Mouse (Mus musculus): ENCODE results near the gene Rps6ka2. TPM values are rescaled to one million over a fixed set of nuclear protein-coding genes. Genes with fewer than 3 reads are reported as not detected.
"Not testable (repeated sequence)": the region's sequence is repeated elsewhere in the genome, so short reads cannot be mapped to it uniquely, and the experiment has no call there.

Gene Rps6ka2
- polyA plus RNA-seq, 1 experiment, result 1.3 TPM

GRCm38 (mm10) chr17:7292012-7292684 is 122.2 kb downstream of the Rps6ka2 start:
- no peaks in the 10 kb centered on the region for H3K4me1 ChIP-seq (ENCODE audit: control insufficient read depth, insufficient read depth, insufficient read length, low read length)
- H3K4me3 ChIP-seq (ENCODE audit: insufficient read depth, low read depth, low read length), result no peak overlapping the region
- H3K27ac ChIP-seq (replicated peaks; ENCODE audit: low read depth, low read length), result no peak overlapping the region

- not testable (repeated sequence) for H3K4me3 ChIP-seq (ENCODE audit: insufficient read depth, low read depth, low read length); H3K4me1 ChIP-seq (ENCODE audit: control insufficient read depth, insufficient read depth, insufficient read length, low read length); H3K27ac ChIP-seq (replicated peaks; ENCODE audit: low read depth, low read length)
Measured at GRCm38 (mm10) chr17:7306278-7307196, 136.6 kb downstream of the Rps6ka2 start.

- not testable (repeated sequence) for H3K27ac ChIP-seq (replicated peaks; ENCODE audit: low read depth, low read length); H3K4me3 ChIP-seq (ENCODE audit: insufficient read depth, low read depth, low read length); H3K4me1 ChIP-seq (ENCODE audit: control insufficient read depth, insufficient read depth, insufficient read length, low read length)
Measured at GRCm38 (mm10) chr17:7315693-7316382, 145.9 kb downstream of the Rps6ka2 start.

DNA sequence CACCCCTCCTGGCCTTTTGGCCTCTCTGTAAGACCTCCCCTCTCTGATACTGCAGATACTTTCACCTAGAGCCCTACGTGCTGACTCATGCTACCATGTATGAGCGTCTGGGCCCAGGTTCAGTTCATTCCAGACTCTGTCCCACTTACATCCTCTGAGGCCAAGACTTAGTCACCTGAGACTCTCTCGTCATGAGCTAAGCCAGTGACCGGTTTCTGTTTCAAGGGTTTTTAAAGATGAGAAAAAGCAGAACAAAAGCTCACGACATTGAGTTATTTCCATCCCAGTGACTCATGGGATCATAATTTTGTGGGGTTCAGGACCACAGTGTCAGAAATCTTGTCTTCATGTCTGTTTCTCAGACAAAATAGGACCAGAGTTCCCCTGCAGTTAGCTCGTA is 149.9 kb downstream of the Rps6ka2 start:
- not testable (repeated sequence) for H3K27ac ChIP-seq (replicated peaks; ENCODE audit: low read depth, low read length); H3K4me1 ChIP-seq (ENCODE audit: control insufficient read depth, insufficient read depth, insufficient read length, low read length)

DNA sequence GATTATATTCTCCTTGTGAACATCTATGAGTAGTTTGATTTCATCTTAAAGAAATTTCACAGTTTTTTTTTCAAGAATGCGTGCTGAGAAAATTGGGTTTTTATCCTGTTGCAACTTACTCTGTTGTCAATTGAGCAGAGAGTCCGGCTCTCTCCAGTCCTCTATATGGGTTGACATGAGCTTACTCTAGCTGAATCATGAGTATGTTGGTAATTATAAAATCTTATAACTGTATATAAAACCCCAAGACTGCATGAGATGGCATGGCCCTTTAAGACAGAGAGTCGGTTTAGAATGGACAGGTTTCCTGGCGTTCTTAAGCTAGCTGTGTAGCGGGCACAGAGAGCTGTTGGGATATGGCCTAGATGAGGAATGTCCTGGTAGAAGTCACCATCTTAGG is 154.4 kb downstream of the Rps6ka2 start, which contains the start of gene Tcp10a:
TSS of gene Tcp10a (plus strand) at position 301 of the 400 bp plus-strand sequence.
- not testable (repeated sequence) for H3K4me3 ChIP-seq (ENCODE audit: insufficient read depth, low read depth, low read length); H3K27ac ChIP-seq (replicated peaks; ENCODE audit: low read depth, low read length); H3K4me1 ChIP-seq (ENCODE audit: control insufficient read depth, insufficient read depth, insufficient read length, low read length)

More for the DNA sequence above, 149.9 kb downstream of the Rps6ka2 start:
- not testable (repeated sequence) for H3K4me3 ChIP-seq (ENCODE audit: insufficient read depth, low read depth, low read length)

GRCm38 (mm10) chr17:7326415-7326814 is 156.5 kb downstream of the Rps6ka2 start:
- H3K4me3 ChIP-seq (ENCODE audit: insufficient read depth, low read depth, low read length); H3K4me1 ChIP-seq (ENCODE audit: control insufficient read depth, insufficient read depth, insufficient read length, low read length); H3K27ac ChIP-seq (replicated peaks; ENCODE audit: low read depth, low read length): not testable (repeated sequence)

- not testable (repeated sequence) for H3K4me3 ChIP-seq (ENCODE audit: insufficient read depth, low read depth, low read length); H3K4me1 ChIP-seq (ENCODE audit: control insufficient read depth, insufficient read depth, insufficient read length, low read length); H3K27ac ChIP-seq (replicated peaks; ENCODE audit: low read depth, low read length)
Measured at GRCm38 (mm10) chr17:7332745-7333144, 162.8 kb downstream of the Rps6ka2 start.

DNA sequence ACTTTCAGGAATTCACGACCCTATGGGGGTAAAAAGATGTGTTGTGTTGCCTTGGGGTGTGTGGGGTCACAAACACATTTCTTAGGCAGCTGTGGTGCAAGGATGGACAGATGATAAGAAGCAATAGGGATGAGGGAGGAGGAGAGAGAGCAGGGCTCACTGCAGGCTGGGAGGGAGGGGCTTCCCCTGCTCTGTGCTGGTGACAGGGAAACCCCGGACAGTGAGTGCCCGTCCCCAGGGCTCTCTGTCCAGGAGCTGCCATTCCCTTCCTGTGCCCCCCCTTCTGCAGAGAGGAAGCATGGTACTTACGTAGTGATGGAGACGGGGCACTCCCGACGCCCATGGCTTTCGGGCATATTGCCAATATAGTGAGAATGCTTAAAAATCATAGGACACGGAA is 167.5 kb downstream of the Rps6ka2 start:
- not testable (repeated sequence) for H3K4me1 ChIP-seq (ENCODE audit: control insufficient read depth, insufficient read depth, insufficient read length, low read length); H3K27ac ChIP-seq (replicated peaks; ENCODE audit: low read depth, low read length); H3K4me3 ChIP-seq (ENCODE audit: insufficient read depth, low read depth, low read length)

DNA sequence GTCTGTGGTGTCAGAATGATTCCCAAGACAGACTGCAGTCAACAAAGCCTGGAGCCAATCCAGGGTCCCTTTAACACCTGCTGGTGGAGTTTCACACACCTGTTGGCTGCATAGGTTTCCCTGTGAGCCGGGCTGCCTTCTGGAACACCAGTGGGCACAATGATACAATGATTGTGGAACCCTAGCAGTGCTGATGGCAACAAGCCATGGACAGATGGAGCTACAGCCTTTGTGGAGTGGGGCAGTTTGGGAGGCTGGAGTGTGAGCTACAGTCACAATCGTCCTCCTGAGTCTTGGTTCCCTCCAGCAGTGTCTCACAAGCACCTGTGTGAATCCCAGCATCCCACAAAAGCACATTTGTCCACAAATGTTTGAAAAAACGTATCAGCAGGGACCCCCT is 178.8 kb downstream of the Rps6ka2 start:
- H3K27ac ChIP-seq (replicated peaks; ENCODE audit: low read depth, low read length); H3K4me1 ChIP-seq (ENCODE audit: control insufficient read depth, insufficient read depth, insufficient read length, low read length); H3K4me3 ChIP-seq (ENCODE audit: insufficient read depth, low read depth, low read length): not testable (repeated sequence)

- not testable (repeated sequence) for H3K4me3 ChIP-seq (ENCODE audit: insufficient read depth, low read depth, low read length); H3K4me1 ChIP-seq (ENCODE audit: control insufficient read depth, insufficient read depth, insufficient read length, low read length); H3K27ac ChIP-seq (replicated peaks; ENCODE audit: low read depth, low read length)
Measured at GRCm38 (mm10) chr17:7352596-7352995, 182.7 kb downstream of the Rps6ka2 start, which contains the start of gene Ttll2. TSS of gene Ttll2 (minus strand) at chr17:7352696.

Other genes with a start within 250 kb of the Rps6ka2 start
- 68.1 and 82.4 TPM in 2 replicates for gene Rsph3b, start 221.4 kb upstream of the Rps6ka2 start, polyA plus RNA-seq (2012; ENCODE audit: insufficient read depth, insufficient read length, missing spikeins)
- 9.7 and 11.1 TPM in 2 replicates for gene Tagap1, start 209.0 kb upstream of the Rps6ka2 start, polyA plus RNA-seq (2012; ENCODE audit: insufficient read depth, insufficient read length, missing spikeins)
- 231 and 284 TPM in 2 replicates for gene Rnaset2b, start 199.5 kb upstream of the Rps6ka2 start, polyA plus RNA-seq (2012; ENCODE audit: insufficient read depth, insufficient read length, missing spikeins)
- not detected in 2 replicates for gene Gm49721, start 191.2 kb upstream of the Rps6ka2 start, polyA plus RNA-seq (2012; ENCODE audit: insufficient read depth, insufficient read length, missing spikeins)
- gene Gm1604a, start 144.5 kb upstream of the Rps6ka2 start, polyA plus RNA-seq (2012; ENCODE audit: insufficient read depth, insufficient read length, missing spikeins), result not detected in 2 replicates
- not detected in 2 replicates for gene Tcp10a, start 154.5 kb downstream of the Rps6ka2 start, polyA plus RNA-seq (2012; ENCODE audit: insufficient read depth, insufficient read length, missing spikeins)
- not detected in 2 replicates for gene Ttll2, start 182.6 kb downstream of the Rps6ka2 start, polyA plus RNA-seq (2012; ENCODE audit: insufficient read depth, insufficient read length, missing spikeins)
- not detected in 2 replicates for gene Gm49630, start 201.9 kb downstream of the Rps6ka2 start, polyA plus RNA-seq (2012; ENCODE audit: insufficient read depth, insufficient read length, missing spikeins)
- gene Unc93a2, start 215.3 kb downstream of the Rps6ka2 start, polyA plus RNA-seq (2012; ENCODE audit: insufficient read depth, insufficient read length, missing spikeins), result not detected in 2 replicates

Measured in brown adipose tissue, adult 24 weeks (tissue).